Mouse (Mus musculus): ENCODE measurements around the gene Ess2. TPM values are rescaled to one million over a fixed set of nuclear protein-coding genes. Genes with fewer than 3 reads are reported as not detected.
A peak's percentile ranks its signal among the peaks of the same experiment; 100 is the strongest.

Gene Ess2
- total and polyA plus RNA-seq, 2 experiments: 3.4 to 8.7 TPM

DNA sequence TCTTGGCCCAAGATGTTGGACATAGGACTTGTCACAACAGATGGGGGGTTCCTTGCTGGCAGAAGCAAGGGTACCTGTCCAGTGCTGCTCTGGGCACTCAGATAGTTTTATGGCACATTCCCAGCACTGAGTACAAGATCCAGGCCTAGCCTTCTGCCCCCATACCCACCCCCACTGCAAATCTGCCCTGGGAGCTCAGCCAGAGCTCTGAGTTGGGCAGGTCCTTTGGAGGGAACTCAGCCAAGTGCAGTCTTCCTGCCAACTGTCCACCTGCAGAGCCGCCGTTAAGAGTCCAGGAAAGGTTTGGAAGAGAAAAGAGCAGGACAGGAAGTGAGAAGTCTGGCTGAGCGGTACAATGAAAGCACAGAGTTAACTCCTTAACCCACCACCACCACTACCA is 18.5 kb downstream of the Ess2 start:
- WGBS: 7% methylated on average over 3 of the region's 3 CpGs
- Histone ChIP-seq H3K27ac (replicated peaks; ENCODE audit: insufficient read depth, low read depth, low read length) (peak overlapping the region; percentile 80), H3K9ac (ENCODE audit: low read depth, low read length) (no peak overlapping the region), H3K79me2 (ENCODE audit: control insufficient read depth, insufficient read depth, low read length) (peaks cover 19% of the 10 kb centered on the region; the same call in 1 of the 2 replicates), H3K4me1 (ENCODE audit: control insufficient read depth, insufficient read depth, low read length) (peaks cover 13% of the 10 kb centered on the region), H3K36me3 (ENCODE audit: control insufficient read depth, insufficient read depth, low read length) (no peaks in the 10 kb centered on the region), H3K4me3 (ENCODE audit: insufficient read depth, low read depth, low read length) (no peak overlapping the region), H3K27me3 (ENCODE audit: control insufficient read depth, insufficient read depth, low read length) (no peaks in the 10 kb centered on the region)
- no peak for TF ChIP-seq POLR2A (IDR thresholded peaks at IDR 0.05; ENCODE audit: extremely low read depth, insufficient read depth, low read length)
- no peak for TF ChIP-seq CTCF (IDR thresholded peaks at IDR 0.05; ENCODE audit: low read depth, low read length)
- peak; percentile 92 for DNase-seq (ENCODE audit: extremely low read depth, low read depth, low spot score)

GRCm38 (mm10) chr16:17891567-17891959 is 19.6 kb downstream of the Ess2 start, which contains the start of gene Gm20518:
Gene Gm20518, minus strand, starts transcription at chr16:17891671.
- under 1% methylated on average over 38 of the region's 38 CpGs for WGBS
- H3K9ac ChIP-seq (ENCODE audit: low read depth, low read length): peak within 1 kb of the TSS; percentile 92
- H3K27me3 ChIP-seq (ENCODE audit: control insufficient read depth, insufficient read depth, low read length): no peaks in the 10 kb centered on the region
- H3K79me2 ChIP-seq (ENCODE audit: control insufficient read depth, insufficient read depth, low read length): peaks cover 23% of the 10 kb centered on the region; the same call in 1 of the 2 replicates
- H3K4me3 ChIP-seq (ENCODE audit: insufficient read depth, low read depth, low read length): peak within 1 kb of the TSS; percentile 84
- H3K27ac ChIP-seq (replicated peaks; ENCODE audit: insufficient read depth, low read depth, low read length): peak within 1 kb of the TSS; percentile 90
- TF ChIP-seq CTCF (IDR thresholded peaks at IDR 0.05; ENCODE audit: low read depth, low read length) (no peak), POLR2A (IDR thresholded peaks at IDR 0.05; ENCODE audit: extremely low read depth, insufficient read depth, low read length) (peak; percentile 86)
- DNase-seq (ENCODE audit: extremely low read depth, low read depth, low spot score): peak; percentile 78
- no peaks in the 10 kb centered on the region for H3K36me3 ChIP-seq (ENCODE audit: control insufficient read depth, insufficient read depth, low read length)
- peaks cover 13% of the 10 kb centered on the region for H3K4me1 ChIP-seq (ENCODE audit: control insufficient read depth, insufficient read depth, low read length)

GRCm38 (mm10) chr16:17890917-17891566 is 20.1 kb downstream of the Ess2 start:
- 0 out of 2 replicates have a peak, but pooled peaks have one; percentile 3 for TF ChIP-seq CTCF (IDR thresholded peaks at IDR 0.05; ENCODE audit: low read depth, low read length)
- TF ChIP-seq POLR2A (IDR thresholded peaks at IDR 0.05; ENCODE audit: extremely low read depth, insufficient read depth, low read length): 0 out of 2 replicates have a peak, but pooled peaks have one; percentile 37
- peak; percentile 87 for DNase-seq (ENCODE audit: extremely low read depth, low read depth, low spot score)
- H3K4me3 ChIP-seq (ENCODE audit: insufficient read depth, low read depth, low read length): peak overlapping the region; percentile 84
- H3K79me2 ChIP-seq (ENCODE audit: control insufficient read depth, insufficient read depth, low read length): peaks cover 26% of the 10 kb centered on the region; the same call in 1 of the 2 replicates
- H3K4me1 ChIP-seq (ENCODE audit: control insufficient read depth, insufficient read depth, low read length): peaks cover 15% of the 10 kb centered on the region
- peak overlapping the region; percentile 90 for H3K27ac ChIP-seq (replicated peaks; ENCODE audit: insufficient read depth, low read depth, low read length)
- no peaks in the 10 kb centered on the region for H3K36me3 ChIP-seq (ENCODE audit: control insufficient read depth, insufficient read depth, low read length)
- peak overlapping the region; percentile 92 for H3K9ac ChIP-seq (ENCODE audit: low read depth, low read length)
- H3K27me3 ChIP-seq (ENCODE audit: control insufficient read depth, insufficient read depth, low read length): no peaks in the 10 kb centered on the region
- 1% methylated on average over 44 of the region's 44 CpGs for WGBS

DNA sequence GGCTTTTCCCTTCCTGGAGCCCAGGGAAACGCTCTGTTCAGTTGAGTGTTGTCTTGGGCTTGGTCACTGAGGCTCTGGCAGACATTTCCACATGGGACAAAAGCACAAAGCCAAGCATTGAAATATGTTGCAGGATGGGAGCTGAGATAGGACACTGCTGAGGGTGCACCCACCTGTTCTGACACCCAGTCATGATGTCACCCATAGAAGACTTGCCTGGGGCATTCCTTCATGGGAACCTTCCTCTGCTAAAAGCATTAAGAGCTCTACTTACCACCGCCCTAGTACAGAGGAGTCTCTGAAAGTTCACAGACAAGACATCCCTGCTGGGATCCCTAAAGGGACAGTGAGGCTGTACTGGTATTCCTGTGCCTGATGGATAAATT is 20.8 kb downstream of the Ess2 start:
- H3K27ac ChIP-seq (replicated peaks; ENCODE audit: insufficient read depth, low read depth, low read length): no peak overlapping the region

DNA sequence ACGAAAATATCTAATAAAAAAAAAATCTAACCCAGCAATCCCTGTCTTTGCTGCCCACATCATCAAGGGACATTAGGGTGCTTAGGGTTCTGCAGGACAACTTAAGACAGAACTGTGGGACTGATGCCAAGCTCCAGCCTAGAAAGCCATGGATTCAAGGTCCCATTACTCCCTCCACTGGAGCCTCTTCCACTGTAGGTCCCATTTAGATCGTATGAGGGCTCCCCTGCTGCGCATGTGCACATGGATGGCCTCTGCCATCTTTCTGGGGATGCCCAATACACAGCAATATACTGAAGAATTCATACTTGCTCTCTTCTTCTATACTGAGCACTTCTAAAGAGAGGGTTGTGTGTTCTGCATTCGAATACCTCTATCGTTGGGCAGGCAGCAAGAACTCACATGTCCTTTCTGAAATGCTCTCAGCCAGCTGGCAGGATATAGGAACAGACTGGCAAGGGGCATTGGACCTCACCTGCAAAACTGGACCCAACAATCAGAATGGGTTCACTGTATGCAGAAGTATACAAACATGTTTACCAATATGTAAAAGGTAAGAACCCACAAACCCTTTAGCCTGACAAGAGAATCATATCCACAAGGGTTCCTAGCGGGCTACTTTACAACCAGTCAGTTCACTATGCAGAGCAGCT is 21.3 kb downstream of the Ess2 start:
- TF ChIP-seq CTCF (IDR thresholded peaks at IDR 0.05; ENCODE audit: low read depth, low read length): no peak
- no peak for TF ChIP-seq POLR2A (IDR thresholded peaks at IDR 0.05; ENCODE audit: extremely low read depth, insufficient read depth, low read length)
- Histone ChIP-seq H3K27me3 (ENCODE audit: control insufficient read depth, insufficient read depth, low read length) (no peaks in the 10 kb centered on the region), H3K36me3 (ENCODE audit: control insufficient read depth, insufficient read depth, low read length) (no peaks in the 10 kb centered on the region), H3K27ac (replicated peaks; ENCODE audit: insufficient read depth, low read depth, low read length) (no peak overlapping the region), H3K4me1 (ENCODE audit: control insufficient read depth, insufficient read depth, low read length) (peaks cover 26% of the 10 kb centered on the region), H3K79me2 (ENCODE audit: control insufficient read depth, insufficient read depth, low read length) (peaks cover 38% of the 10 kb centered on the region; the same call in 1 of the 2 replicates), H3K9ac (ENCODE audit: low read depth, low read length) (no peak overlapping the region), H3K4me3 (ENCODE audit: insufficient read depth, low read depth, low read length) (no peak overlapping the region)
- no peak for DNase-seq (ENCODE audit: extremely low read depth, low read depth, low spot score)
- WGBS: 71% methylated on average over 6 of the region's 6 CpGs

More for the DNA sequence above, 20.8 kb downstream of the Ess2 start:
- Histone ChIP-seq H3K27me3 (ENCODE audit: control insufficient read depth, insufficient read depth, low read length) (no peaks in the 10 kb centered on the region), H3K9ac (ENCODE audit: low read depth, low read length) (no peak overlapping the region), H3K36me3 (ENCODE audit: control insufficient read depth, insufficient read depth, low read length) (no peaks in the 10 kb centered on the region), H3K4me3 (ENCODE audit: insufficient read depth, low read depth, low read length) (no peak overlapping the region), H3K79me2 (ENCODE audit: control insufficient read depth, insufficient read depth, low read length) (peaks cover 33% of the 10 kb centered on the region; the same call in 1 of the 2 replicates), H3K4me1 (ENCODE audit: control insufficient read depth, insufficient read depth, low read length) (peaks cover 22% of the 10 kb centered on the region)
- DNase-seq (ENCODE audit: extremely low read depth, low read depth, low spot score): no peak
- TF ChIP-seq POLR2A (IDR thresholded peaks at IDR 0.05; ENCODE audit: extremely low read depth, insufficient read depth, low read length) (no peak), CTCF (IDR thresholded peaks at IDR 0.05; ENCODE audit: low read depth, low read length) (no peak)
- WGBS: 48% methylated on average over 2 of the region's 2 CpGs

Data from liver, adult 2 months (tissue).